Mouse (Mus musculus) brain, embryonic 14.5 days (tissue): ENCODE data around the gene Mtss1l.

ENCODE experiments used
- CTCF ChIP-seq: fragments of 200-500 bp; IDR thresholded peaks from 2 replicates; pipeline ENCODE4 v1.5.1; 2012; ENCODE audit warnings: inconsistent platforms, mild to moderate bottlenecking, moderate library complexity, borderline replicate concordance; ENCODE audit not compliant: insufficient read depth, insufficient read length; ENCODE audit errors: extremely low read depth
- POLR2A ChIP-seq: fragments of 200-500 bp; IDR thresholded peaks from 2 replicates; pipeline ENCODE4 v1.6.1; 2012; ENCODE audit warnings: mild to moderate bottlenecking, inconsistent platforms, borderline replicate concordance; ENCODE audit not compliant: poor library complexity, insufficient read depth, insufficient read length, severe bottlenecking; ENCODE audit errors: extremely low read depth

DNA sequence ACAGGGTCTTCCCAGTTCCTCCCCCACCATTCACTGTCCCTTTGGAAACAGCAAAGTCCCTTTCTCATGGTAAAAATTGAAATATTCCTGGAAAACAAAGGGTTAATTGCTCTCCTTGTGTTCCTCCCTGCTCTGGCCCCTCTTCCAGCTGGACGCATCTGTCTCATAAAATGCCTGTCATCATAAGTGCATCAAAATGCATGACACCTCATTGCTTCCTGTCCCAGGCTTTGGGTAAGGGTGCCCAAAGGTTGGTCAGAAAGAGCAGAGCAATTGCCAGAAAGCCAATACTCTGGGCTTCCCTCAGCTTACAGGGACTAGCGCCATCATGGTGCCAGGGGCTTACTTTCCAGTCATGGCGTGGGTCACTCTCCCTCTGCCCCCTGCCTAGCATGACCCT is 10.7 kb upstream of the Mtss1l start:
- TF ChIP-seq CTCF (no peak), POLR2A (no peak)
